Mouse (Mus musculus): Measurements from ENCODE around the gene S1pr5. TPM values are rescaled to one million over a fixed set of nuclear protein-coding genes. Genes with fewer than 3 reads are reported as not detected.
"Not testable (repeated sequence)": the region's sequence is repeated elsewhere in the genome, so short reads cannot be mapped to it uniquely, and the experiment has no call there.

S1pr5 gene
- polyA plus RNA-seq, 1 experiment from 2014 or later: 0.08 TPM

GRCm38 (mm10) chr9:21275013-21275710 lies 26.9 kb upstream of the S1pr5 start:
- ATAC-seq (replicated peaks; ENCODE audit: insufficient number of reproducible peaks, low FRiP score, low TSS enrichment, low read depth) (no peak), DNase-seq (ENCODE audit: low spot score) (no peak)
- Histone ChIP-seq H3K36me3 (replicated peaks; ENCODE audit: control insufficient read depth, insufficient read depth, low read depth, low read length) (peaks cover 17% of the 10 kb centered on the region), H3K4me2 (ENCODE audit: low read depth, low read length) (no peak overlapping the region), H3K9me3 (replicated peaks; ENCODE audit: control insufficient read depth, low read length) (no peaks in the 10 kb centered on the region), H3K27ac (replicated peaks; ENCODE audit: low read depth, low read length) (no peak overlapping the region), H3K4me3 (ENCODE audit: low read depth, low read length) (no peak overlapping the region), H3K27me3 (ENCODE audit: control insufficient read depth, insufficient read depth, low read length) (no peaks in the 10 kb centered on the region), H3K4me1 (ENCODE audit: control insufficient read depth, insufficient read depth, low read length) (no peaks in the 10 kb centered on the region), H3K9ac (replicated peaks; ENCODE audit: low read length) (no peak overlapping the region)
- 85% methylated on average over 7 of the region's 7 CpGs for WGBS

- H3K36me3 ChIP-seq (replicated peaks; ENCODE audit: control insufficient read depth, insufficient read depth, low read depth, low read length): peaks cover 15% of the 10 kb centered on the region
- H3K4me1 ChIP-seq (ENCODE audit: control insufficient read depth, insufficient read depth, low read length): no peaks in the 10 kb centered on the region
- ATAC-seq (replicated peaks; ENCODE audit: insufficient number of reproducible peaks, low FRiP score, low TSS enrichment, low read depth): no peak
- no peak overlapping the region for H3K27ac ChIP-seq (replicated peaks; ENCODE audit: low read depth, low read length)
- 96% methylated on average over 3 of the region's 3 CpGs for WGBS
- H3K9ac ChIP-seq (replicated peaks; ENCODE audit: low read length): no peak overlapping the region
- DNase-seq (ENCODE audit: low spot score): no peak
- no peak overlapping the region for H3K4me2 ChIP-seq (ENCODE audit: low read depth, low read length)
- no peak overlapping the region for H3K4me3 ChIP-seq (ENCODE audit: low read depth, low read length)
- no peaks in the 10 kb centered on the region for H3K9me3 ChIP-seq (replicated peaks; ENCODE audit: control insufficient read depth, low read length)
- no peaks in the 10 kb centered on the region for H3K27me3 ChIP-seq (ENCODE audit: control insufficient read depth, insufficient read depth, low read length)
Observed at GRCm38 (mm10) chr9:21274336-21274735, 26.1 kb upstream of the S1pr5 start.

GRCm38 (mm10) chr9:21273520-21274228 lies 25.4 kb upstream of the S1pr5 start:
- no peak overlapping the region for H3K4me3 ChIP-seq (ENCODE audit: low read depth, low read length)
- H3K9ac ChIP-seq (replicated peaks; ENCODE audit: low read length): no peak overlapping the region
- WGBS: 79% methylated on average over 7 of the region's 7 CpGs
- DNase-seq (ENCODE audit: low spot score) (no peak), ATAC-seq (replicated peaks; ENCODE audit: insufficient number of reproducible peaks, low FRiP score, low TSS enrichment, low read depth) (no peak)
- H3K9me3 ChIP-seq (replicated peaks; ENCODE audit: control insufficient read depth, low read length): no peaks in the 10 kb centered on the region
- H3K4me1 ChIP-seq (ENCODE audit: control insufficient read depth, insufficient read depth, low read length): no peaks in the 10 kb centered on the region
- peaks cover 13% of the 10 kb centered on the region for H3K36me3 ChIP-seq (replicated peaks; ENCODE audit: control insufficient read depth, insufficient read depth, low read depth, low read length)
- no peak overlapping the region for H3K27ac ChIP-seq (replicated peaks; ENCODE audit: low read depth, low read length)
- H3K4me2 ChIP-seq (ENCODE audit: low read depth, low read length): no peak overlapping the region
- H3K27me3 ChIP-seq (ENCODE audit: control insufficient read depth, insufficient read depth, low read length): no peaks in the 10 kb centered on the region

- Histone ChIP-seq H3K27me3 (ENCODE audit: control insufficient read depth, insufficient read depth, low read length) (no peaks in the 10 kb centered on the region), H3K36me3 (replicated peaks; ENCODE audit: control insufficient read depth, insufficient read depth, low read depth, low read length) (peaks cover 16% of the 10 kb centered on the region), H3K9me3 (replicated peaks; ENCODE audit: control insufficient read depth, low read length) (no peaks in the 10 kb centered on the region), H3K4me3 (ENCODE audit: low read depth, low read length) (no peak overlapping the region), H3K9ac (replicated peaks; ENCODE audit: low read length) (no peak overlapping the region), H3K4me1 (ENCODE audit: control insufficient read depth, insufficient read depth, low read length) (no peaks in the 10 kb centered on the region), H3K4me2 (ENCODE audit: low read depth, low read length) (no peak overlapping the region), H3K27ac (replicated peaks; ENCODE audit: low read depth, low read length) (no peak overlapping the region)
- DNase-seq (ENCODE audit: low spot score) (no peak), ATAC-seq (replicated peaks; ENCODE audit: insufficient number of reproducible peaks, low FRiP score, low TSS enrichment, low read depth) (no peak)
- 85% methylated on average over 8 of the region's 8 CpGs for WGBS
Observed at GRCm38 (mm10) chr9:21273094-21273493, 24.9 kb upstream of the S1pr5 start.

- Histone ChIP-seq H3K9me3 (replicated peaks; ENCODE audit: control insufficient read depth, low read length) (no peaks in the 10 kb centered on the region), H3K27ac (replicated peaks; ENCODE audit: low read depth, low read length) (no peak overlapping the region), H3K27me3 (ENCODE audit: control insufficient read depth, insufficient read depth, low read length) (no peaks in the 10 kb centered on the region), H3K9ac (replicated peaks; ENCODE audit: low read length) (no peak overlapping the region), H3K4me3 (ENCODE audit: low read depth, low read length) (no peak overlapping the region), H3K4me2 (ENCODE audit: low read depth, low read length) (no peak overlapping the region), H3K4me1 (ENCODE audit: control insufficient read depth, insufficient read depth, low read length) (no peaks in the 10 kb centered on the region), H3K36me3 (replicated peaks; ENCODE audit: control insufficient read depth, insufficient read depth, low read depth, low read length) (peaks cover 16% of the 10 kb centered on the region)
- ATAC-seq (replicated peaks; ENCODE audit: insufficient number of reproducible peaks, low FRiP score, low TSS enrichment, low read depth): no peak
- DNase-seq (ENCODE audit: low spot score): no peak
- 92% methylated on average over 9 of the region's 9 CpGs for WGBS
Observed at GRCm38 (mm10) chr9:21272391-21272790, 24.1 kb upstream of the S1pr5 start.

- not testable (repeated sequence) for H3K4me3 ChIP-seq (ENCODE audit: low read depth, low read length); H3K4me2 ChIP-seq (ENCODE audit: low read depth, low read length); ATAC-seq (replicated peaks; ENCODE audit: insufficient number of reproducible peaks, low FRiP score, low TSS enrichment, low read depth); H3K9me3 ChIP-seq (replicated peaks; ENCODE audit: control insufficient read depth, low read length); DNase-seq (ENCODE audit: low spot score); H3K27me3 ChIP-seq (ENCODE audit: control insufficient read depth, insufficient read depth, low read length); H3K27ac ChIP-seq (replicated peaks; ENCODE audit: low read depth, low read length); H3K9ac ChIP-seq (replicated peaks; ENCODE audit: low read length); H3K4me1 ChIP-seq (ENCODE audit: control insufficient read depth, insufficient read depth, low read length)
- peaks cover 11% of the 10 kb centered on the region for H3K36me3 ChIP-seq (replicated peaks; ENCODE audit: control insufficient read depth, insufficient read depth, low read depth, low read length)
- WGBS: 88% methylated on average over 5 of the region's 5 CpGs
Observed at GRCm38 (mm10) chr9:21269590-21269989, 21.3 kb upstream of the S1pr5 start.

GRCm38 (mm10) chr9:21268305-21268704 lies 20.1 kb upstream of the S1pr5 start:
- no peak for DNase-seq (ENCODE audit: low spot score)
- no peak overlapping the region for H3K9ac ChIP-seq (replicated peaks; ENCODE audit: low read length)
- no peaks in the 10 kb centered on the region for H3K9me3 ChIP-seq (replicated peaks; ENCODE audit: control insufficient read depth, low read length)
- H3K4me1 ChIP-seq (ENCODE audit: control insufficient read depth, insufficient read depth, low read length): no peaks in the 10 kb centered on the region; the same call in 1 of the 2 replicates
- H3K27ac ChIP-seq (replicated peaks; ENCODE audit: low read depth, low read length): no peak overlapping the region
- H3K36me3 ChIP-seq (replicated peaks; ENCODE audit: control insufficient read depth, insufficient read depth, low read depth, low read length): peaks cover 11% of the 10 kb centered on the region
- no peak overlapping the region for H3K4me3 ChIP-seq (ENCODE audit: low read depth, low read length)
- H3K27me3 ChIP-seq (ENCODE audit: control insufficient read depth, insufficient read depth, low read length): no peaks in the 10 kb centered on the region
- no peak for ATAC-seq (replicated peaks; ENCODE audit: insufficient number of reproducible peaks, low FRiP score, low TSS enrichment, low read depth)
- 97% methylated on average over 16 of the region's 16 CpGs for WGBS
- H3K4me2 ChIP-seq (ENCODE audit: low read depth, low read length): no peak overlapping the region

- Histone ChIP-seq H3K27ac (replicated peaks; ENCODE audit: low read depth, low read length) (no peak overlapping the region), H3K9me3 (replicated peaks; ENCODE audit: control insufficient read depth, low read length) (no peaks in the 10 kb centered on the region), H3K27me3 (ENCODE audit: control insufficient read depth, insufficient read depth, low read length) (no peaks in the 10 kb centered on the region), H3K4me3 (ENCODE audit: low read depth, low read length) (no peak overlapping the region), H3K4me2 (ENCODE audit: low read depth, low read length) (no peak overlapping the region; the same call in 1 of the 2 replicates), H3K9ac (replicated peaks; ENCODE audit: low read length) (no peak overlapping the region), H3K36me3 (replicated peaks; ENCODE audit: control insufficient read depth, insufficient read depth, low read depth, low read length) (peaks cover 6% of the 10 kb centered on the region), H3K4me1 (ENCODE audit: control insufficient read depth, insufficient read depth, low read length) (no peaks in the 10 kb centered on the region; the same call in 1 of the 2 replicates)
- ATAC-seq (replicated peaks; ENCODE audit: insufficient number of reproducible peaks, low FRiP score, low TSS enrichment, low read depth) (no peak), DNase-seq (ENCODE audit: low spot score) (no peak)
- WGBS: 87% methylated on average over 5 of the region's 5 CpGs
Observed at GRCm38 (mm10) chr9:21266889-21267288, 18.6 kb upstream of the S1pr5 start.
